Mouse (Mus musculus) brain, embryonic 18.5 days (tissue): ENCODE data around the gene Col4a3.

ENCODE experiments used
- DNase-seq: peaks from one replicate; pipeline ENCODE4 v3.0.0-alpha.2; 2012; ENCODE audit warnings: low read depth, low spot score

Gene Col4a3

GRCm38 (mm10) chr1:82586713-82587399 is at the start of gene Col4a3, which contains the start of gene Col4a4:
Gene Col4a3 (plus strand): TSS chr1:82586921.
Gene Col4a4 (minus strand): TSS chr1:82586849.
- no peak for DNase-seq

- DNase-seq = no peak
These were observed 48.9 kb upstream of the Col4a3 start for GRCm38 (mm10) chr1:82537848-82538247.

- DNase-seq = no peak
These were observed 46.7 kb upstream of the Col4a3 start for GRCm38 (mm10) chr1:82540056-82540455.

- DNase-seq = no peak
These were observed 42.8 kb upstream of the Col4a3 start for GRCm38 (mm10) chr1:82543934-82544333.

GRCm38 (mm10) chr1:82544419-82545185 is 42.1 kb upstream of the Col4a3 start:
- no peak for DNase-seq

- DNase-seq = no peak
These were observed 41.3 kb upstream of the Col4a3 start for GRCm38 (mm10) chr1:82545199-82545960.

GRCm38 (mm10) chr1:82554443-82554850 is 32.3 kb upstream of the Col4a3 start:
- no peak for DNase-seq

GRCm38 (mm10) chr1:82554889-82555288 is 31.8 kb upstream of the Col4a3 start:
- no peak for DNase-seq

GRCm38 (mm10) chr1:82560223-82560622 is 26.5 kb upstream of the Col4a3 start:
- no peak for DNase-seq

- DNase-seq = no peak
These were observed 17.3 kb upstream of the Col4a3 start for GRCm38 (mm10) chr1:82569405-82569804.

- no peak for DNase-seq
These were observed 15.0 kb upstream of the Col4a3 start for GRCm38 (mm10) chr1:82571758-82572157.

GRCm38 (mm10) chr1:82575681-82576080 is 11.0 kb upstream of the Col4a3 start:
- no peak for DNase-seq

GRCm38 (mm10) chr1:82576182-82576581 is 10.5 kb upstream of the Col4a3 start:
- DNase-seq = no peak

- no peak for DNase-seq
These were observed 9.4 kb upstream of the Col4a3 start for GRCm38 (mm10) chr1:82577339-82577738.

- DNase-seq = no peak
These were observed 8.8 kb upstream of the Col4a3 start for GRCm38 (mm10) chr1:82577915-82578314.

- no peak for DNase-seq
These were observed 8.4 kb upstream of the Col4a3 start for GRCm38 (mm10) chr1:82578320-82578719.

GRCm38 (mm10) chr1:82585981-82586380 is 740 bp upstream of the Col4a3 start:
- no peak for DNase-seq

- DNase-seq = no peak
These were observed 3.5 kb downstream of the Col4a3 start for GRCm38 (mm10) chr1:82590266-82590665.

GRCm38 (mm10) chr1:82596864-82597596 is 10.3 kb downstream of the Col4a3 start:
- no peak for DNase-seq

GRCm38 (mm10) chr1:82603198-82603950 is 16.7 kb downstream of the Col4a3 start:
- DNase-seq = no peak

GRCm38 (mm10) chr1:82605347-82605746 is 18.6 kb downstream of the Col4a3 start:
- DNase-seq = no peak
